Mouse (Mus musculus) CD4-positive, CD25-positive, alpha-beta regulatory T cell, adult 2 months (primary cell): ENCODE data around the gene Dmpk.

Source experiments
- DNase-seq: peaks from one replicate; pipeline ENCODE4 v3.0.0-alpha.2; 2012; ENCODE audit warnings: low read depth, low spot score

Dmpk gene

GRCm38 (mm10) chr7:19075723-19076585, 7.7 kb upstream of the Dmpk start, which contains the start of gene Dmwd:
Gene Dmwd (plus strand): TSS chr7:19076227.
- peak; percentile 71 for DNase-seq

DNA sequence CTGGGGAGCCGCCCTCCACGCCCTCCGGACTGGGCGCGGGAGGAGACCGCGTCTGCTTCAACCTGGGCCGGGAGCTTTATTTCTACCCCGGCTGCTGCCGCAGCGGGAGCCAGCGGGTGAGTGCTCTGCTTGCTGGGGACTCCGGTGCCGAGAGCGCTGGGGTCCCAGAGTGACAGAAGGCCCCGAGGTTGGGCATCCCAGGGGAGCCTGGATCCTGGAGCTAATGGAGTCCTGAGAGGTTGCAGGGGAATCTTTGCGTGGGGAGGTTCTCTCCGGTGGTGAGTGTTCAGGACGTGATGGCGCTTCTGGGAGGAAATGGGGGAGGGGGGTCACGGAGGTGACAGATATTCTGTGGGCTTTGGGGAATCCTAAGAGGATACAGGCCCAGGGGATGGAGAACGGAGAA, 7.1 kb upstream of the Dmpk start:
- peak; percentile 30 for DNase-seq

- DNase-seq, result peak; percentile 78
These were observed 5.9 kb upstream of the Dmpk start for GRCm38 (mm10) chr7:19077761-19078160.

DNA sequence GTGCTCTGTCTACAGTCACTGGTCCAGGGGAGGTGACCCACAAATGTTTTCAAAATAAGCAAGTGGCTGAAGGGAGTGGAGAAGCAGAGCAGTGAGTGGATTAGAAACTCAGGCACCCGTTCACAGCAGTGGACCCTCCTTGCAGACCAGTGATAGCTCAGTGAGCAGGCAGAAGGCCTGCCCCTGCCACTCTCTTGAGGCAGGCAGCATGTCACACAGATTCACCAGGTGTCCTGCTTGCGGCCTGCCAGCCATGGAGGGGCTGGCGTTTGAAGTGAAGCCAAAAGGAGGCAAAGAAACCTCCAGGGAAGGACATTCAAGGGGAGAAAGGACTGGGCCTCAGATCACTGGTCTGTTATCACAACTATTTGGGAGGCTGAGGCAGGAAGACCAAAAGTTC, 4.9 kb upstream of the Dmpk start:
- DNase-seq, result no peak

GRCm38 (mm10) chr7:19080451-19080950, 3.1 kb upstream of the Dmpk start:
- no peak for DNase-seq

GRCm38 (mm10) chr7:19082171-19082570, 1.5 kb upstream of the Dmpk start:
- no peak for DNase-seq

DNA sequence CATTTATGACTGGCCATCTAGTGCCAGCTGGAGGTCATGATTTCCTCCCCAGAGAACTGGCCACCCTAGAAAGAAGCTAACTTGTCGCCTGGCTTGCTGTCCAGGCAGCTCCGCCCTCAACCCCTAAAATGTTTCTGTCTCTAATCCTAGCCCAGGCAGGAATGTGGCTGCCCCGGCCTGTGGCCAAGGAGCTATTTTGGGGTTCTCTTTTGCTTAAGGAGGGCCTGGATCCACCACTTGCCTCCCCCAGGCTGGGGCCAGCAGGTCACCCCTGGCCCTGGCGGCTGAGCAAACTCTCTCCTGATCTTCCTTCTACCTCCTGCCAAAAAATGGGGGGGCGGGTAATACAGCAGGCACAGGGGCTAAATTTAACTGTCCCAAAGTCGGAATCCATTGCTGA, 553 bp upstream of the Dmpk start:
- no peak for DNase-seq

GRCm38 (mm10) chr7:19084277-19084771, 675 bp downstream of the Dmpk start:
- no peak for DNase-seq

- DNase-seq, result no peak
These were observed 1.3 kb downstream of the Dmpk start for GRCm38 (mm10) chr7:19084921-19085473.

DNA sequence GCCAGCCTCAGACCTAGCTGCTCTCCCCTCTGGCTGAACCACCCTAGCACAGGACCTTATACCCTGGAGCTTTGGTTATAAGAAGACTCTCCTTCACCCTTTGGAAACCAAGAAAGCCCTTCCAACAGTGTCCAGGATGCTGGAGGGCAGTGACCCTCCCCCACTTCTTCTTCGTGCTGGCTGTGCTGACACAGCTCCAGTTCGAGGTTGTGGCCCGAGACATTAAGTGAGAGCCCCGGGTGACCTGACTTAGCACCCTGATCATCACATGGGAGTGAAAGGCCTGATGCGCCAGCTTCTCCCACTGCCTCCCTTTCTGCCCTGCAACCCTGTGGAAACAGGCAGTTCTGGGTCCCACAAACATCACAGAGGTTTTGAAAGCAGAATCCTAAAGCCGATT, 1.8 kb downstream of the Dmpk start:
- no peak for DNase-seq

DNA sequence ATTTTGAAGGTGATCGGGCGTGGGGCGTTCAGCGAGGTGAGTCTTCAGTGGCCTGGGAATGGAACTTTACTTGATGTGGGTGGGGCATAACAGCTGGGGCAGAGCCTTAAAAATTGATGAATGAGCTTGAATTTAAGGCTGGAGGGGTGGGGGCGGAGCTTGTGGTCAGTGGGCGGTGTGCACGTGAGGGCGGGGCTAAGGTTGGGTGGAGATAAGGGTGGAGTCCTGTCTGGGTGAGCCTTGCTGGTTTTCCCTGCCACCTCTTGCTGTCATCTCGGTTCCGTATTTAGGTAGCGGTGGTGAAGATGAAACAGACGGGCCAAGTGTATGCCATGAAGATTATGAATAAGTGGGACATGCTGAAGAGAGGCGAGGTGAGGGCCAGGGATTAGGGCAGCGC, 2.4 kb downstream of the Dmpk start:
- DNase-seq, result peak; percentile 64

DNA sequence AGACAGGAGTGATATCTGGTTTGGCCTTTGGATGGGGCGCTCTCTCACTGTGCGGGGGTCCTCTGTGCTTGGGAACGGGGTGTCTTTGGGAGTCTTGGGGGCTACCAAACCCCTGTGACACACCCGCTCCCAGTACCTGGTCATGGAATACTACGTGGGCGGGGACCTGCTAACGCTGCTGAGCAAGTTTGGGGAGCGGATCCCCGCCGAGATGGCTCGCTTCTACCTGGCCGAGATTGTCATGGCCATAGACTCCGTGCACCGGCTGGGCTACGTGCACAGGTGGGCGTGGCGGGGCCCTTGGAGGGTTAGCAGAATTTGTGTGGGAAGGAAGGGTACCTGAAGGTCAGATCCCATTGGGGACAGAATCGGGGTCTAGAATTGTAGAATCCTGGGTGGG, 3.1 kb downstream of the Dmpk start:
- DNase-seq, result no peak

- DNase-seq, result peak; percentile 85
These were observed 5.2 kb downstream of the Dmpk start for GRCm38 (mm10) chr7:19088813-19089212.

GRCm38 (mm10) chr7:19091913-19092312, 8.3 kb downstream of the Dmpk start:
- DNase-seq, result no peak

GRCm38 (mm10) chr7:19092381-19093173, 8.9 kb downstream of the Dmpk start:
- DNase-seq, result peak; percentile 43

- peak; percentile 91 for DNase-seq
These were observed 9.5 kb downstream of the Dmpk start for GRCm38 (mm10) chr7:19093174-19093521.

DNA sequence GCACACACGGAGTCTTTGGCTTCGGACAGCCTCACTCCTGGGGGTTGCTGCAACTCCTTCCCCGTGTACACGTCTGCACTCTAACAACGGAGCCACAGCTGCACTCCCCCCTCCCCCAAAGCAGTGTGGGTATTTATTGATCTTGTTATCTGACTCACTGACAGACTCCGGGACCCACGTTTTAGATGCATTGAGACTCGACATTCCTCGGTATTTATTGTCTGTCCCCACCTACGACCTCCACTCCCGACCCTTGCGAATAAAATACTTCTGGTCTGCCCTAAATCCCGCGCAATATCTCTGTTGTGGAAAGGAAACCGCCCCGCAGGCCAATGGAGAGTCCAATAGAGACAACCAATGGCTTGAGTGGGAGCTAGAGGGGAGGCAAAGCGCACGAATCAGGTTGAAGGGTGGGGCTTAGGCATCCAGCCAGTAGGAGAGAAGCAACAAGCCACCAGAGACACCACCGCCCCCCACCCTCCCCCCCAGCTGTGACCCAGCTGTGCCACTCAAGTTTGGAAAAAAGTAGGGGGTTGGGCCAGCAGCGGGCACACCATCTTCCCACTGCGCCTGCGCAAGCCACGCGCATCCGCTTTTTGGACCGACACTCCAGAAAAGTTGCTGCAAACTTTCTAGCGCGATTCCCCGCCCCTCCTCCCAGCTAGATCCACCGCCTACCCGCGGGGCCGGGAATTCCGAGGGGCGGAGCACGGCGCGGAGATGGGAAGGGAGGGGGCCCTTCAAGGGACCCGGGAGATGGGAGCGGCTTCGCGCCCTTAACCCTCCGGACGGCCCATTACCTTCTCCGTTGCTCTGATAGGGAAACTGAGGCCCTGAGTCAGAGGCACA, 10.1 kb downstream of the Dmpk start:
- DNase-seq, result peak; percentile 92

- peak; percentile 71 for DNase-seq
These were observed 10.8 kb downstream of the Dmpk start, which contains the start of gene Six5 for GRCm38 (mm10) chr7:19094471-19094825. Gene Six5 (plus strand): TSS chr7:19094594.

DNA sequence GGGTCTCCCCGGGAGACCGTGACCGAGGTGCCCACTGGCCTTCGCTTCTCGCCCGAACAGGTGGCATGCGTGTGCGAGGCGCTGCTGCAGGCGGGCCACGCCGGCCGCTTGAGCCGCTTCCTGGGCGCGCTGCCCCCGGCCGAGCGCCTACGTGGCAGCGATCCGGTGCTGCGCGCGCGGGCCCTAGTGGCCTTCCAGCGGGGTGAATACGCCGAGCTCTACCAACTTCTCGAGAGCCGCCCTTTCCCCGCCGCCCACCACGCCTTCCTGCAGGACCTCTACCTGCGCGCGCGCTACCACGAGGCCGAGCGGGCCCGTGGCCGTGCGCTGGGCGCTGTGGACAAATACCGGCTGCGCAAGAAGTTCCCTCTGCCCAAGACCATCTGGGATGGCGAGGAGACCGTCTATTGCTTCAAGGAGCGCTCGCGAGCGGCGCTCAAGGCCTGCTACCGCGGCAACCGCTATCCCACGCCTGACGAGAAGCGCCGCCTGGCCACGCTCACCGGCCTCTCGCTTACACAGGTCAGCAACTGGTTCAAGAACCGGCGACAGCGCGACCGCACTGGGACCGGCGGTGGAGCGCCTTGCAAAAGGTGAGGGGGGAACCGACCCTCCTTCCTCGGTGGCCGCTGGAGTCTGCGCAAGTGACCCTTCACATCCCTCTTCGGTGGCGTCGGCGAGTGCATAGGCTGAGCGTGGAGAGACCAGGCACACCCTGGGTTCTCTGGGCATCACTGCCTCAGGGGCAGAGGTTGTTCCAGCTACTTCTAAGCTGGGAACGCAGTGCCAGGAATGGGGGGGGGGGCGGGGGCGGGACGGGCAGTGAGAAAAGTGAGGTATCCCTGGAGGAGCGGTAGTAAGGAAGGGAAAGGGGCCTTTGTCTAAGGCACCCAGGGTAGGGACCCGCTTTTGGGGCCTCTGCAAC, 11.4 kb downstream of the Dmpk start:
- peak; percentile 63 for DNase-seq

GRCm38 (mm10) chr7:19095751-19096110, 12.1 kb downstream of the Dmpk start:
- DNase-seq, result no peak
